Mouse (Mus musculus) heart, postnatal 0 days (tissue): ENCODE results near the gene Syt1. TPM values are rescaled to one million over a fixed set of nuclear protein-coding genes. Genes with fewer than 3 reads are reported as not detected.

ENCODE experiments used
- ATAC-seq: fragments of 200-750 bp; cut with Nextera tagmentation; 2 replicates; pipeline ENCODE4 v1.8.0; 2017; ENCODE audit warnings: low read depth, moderate number of reproducible peaks, moderate library complexity; ENCODE audit not compliant: insufficient read depth
- DNase-seq: peaks from one replicate; pipeline ENCODE4 v3.0.0-alpha.2; 2016; ENCODE audit warnings: low spot score
- H3K27ac ChIP-seq: fragments of 300-500 bp; sonication (generic); 2 replicates; pipeline ENCODE4 v1.5.1; 2014; ENCODE audit warnings: low read depth, mild to moderate bottlenecking
- H3K27me3 ChIP-seq: fragments of 300-500 bp; sonication (generic); 2 replicates; pipeline ENCODE4 v1.6.1; 2014; ENCODE audit warnings: low read length, mixed read lengths; ENCODE audit not compliant: control insufficient read depth, insufficient read depth
- H3K36me3 ChIP-seq: fragments of 300-500 bp; sonication (generic); replicated peaks from 2 replicates; pipeline ENCODE4 v1.6.1; 2014; ENCODE audit warnings: low read length, mixed read lengths; ENCODE audit not compliant: control insufficient read depth, insufficient read depth
- H3K4me1 ChIP-seq: fragments of 300-500 bp; sonication (generic); 2 replicates; pipeline ENCODE4 v1.6.1; 2014; ENCODE audit warnings: antibody characterized with exemption; ENCODE audit not compliant: control insufficient read depth, insufficient read depth
- H3K4me2 ChIP-seq: fragments of 300-500 bp; sonication (generic); 2 replicates; pipeline ENCODE4 v1.6.1; 2014; ENCODE audit warnings: low read depth, mild to moderate bottlenecking, low read length, moderate library complexity
- H3K4me3 ChIP-seq: fragments of 300-500 bp; sonication (generic); 2 replicates; pipeline ENCODE4 v1.5.1; 2014; ENCODE audit warnings: low read depth, low read length
- H3K9ac ChIP-seq: fragments of 300-500 bp; sonication (generic); replicated peaks from 2 replicates; pipeline ENCODE4 v1.6.1; 2014; ENCODE audit warnings: low read depth, low read length, mixed read lengths
- H3K9me3 ChIP-seq: fragments of 300-500 bp; sonication (generic); replicated peaks from 2 replicates; pipeline ENCODE4 v1.6.1; 2016; ENCODE audit warnings: low read length; ENCODE audit not compliant: control insufficient read depth
- CTCF ChIP-seq: IDR thresholded peaks from 2 replicates; pipeline ENCODE4 v1.5.1; 2016; ENCODE audit warnings: antibody characterized with exemption, control low read depth, low read depth
- EP300 ChIP-seq: IDR thresholded peaks from 2 replicates; pipeline ENCODE4 v1.6.1; 2016; ENCODE audit warnings: antibody characterized with exemption, low read depth
- WGBS: fragments of 180-500 bp; shearing (Covaris S2); extraction: QIAGEN DNeasy Blood & Tissue Kit; methylation state at CpG from one replicate; pipeline ENCODE4 v1.1.7; 2014; 5-methylcytosine and 5-hydroxymethylcytosine counted together
- polyA plus RNA-seq: library from polyadenylated mRNA; unstranded; fragments of >200 nt; fragmentation: Nextera tagmentation; extraction: Ambion mirVana; gene quantifications from 2 replicates; pipeline ENCODE4 v1.2.1, GENCODE M21; 2015
- total RNA-seq: library from RNA; depleted of rRNA; stranded (reverse); fragments of >200 nt; gene quantifications from 2 replicates; pipeline ENCODE4 v1.2.3, GENCODE M21; 2014; ENCODE audit warnings: low replicate concordance; rRNA removed

Syt1 gene
- total RNA-seq (not detected in 2 replicates), polyA plus RNA-seq (0.08 and 0.15 TPM in 2 replicates)

DNA sequence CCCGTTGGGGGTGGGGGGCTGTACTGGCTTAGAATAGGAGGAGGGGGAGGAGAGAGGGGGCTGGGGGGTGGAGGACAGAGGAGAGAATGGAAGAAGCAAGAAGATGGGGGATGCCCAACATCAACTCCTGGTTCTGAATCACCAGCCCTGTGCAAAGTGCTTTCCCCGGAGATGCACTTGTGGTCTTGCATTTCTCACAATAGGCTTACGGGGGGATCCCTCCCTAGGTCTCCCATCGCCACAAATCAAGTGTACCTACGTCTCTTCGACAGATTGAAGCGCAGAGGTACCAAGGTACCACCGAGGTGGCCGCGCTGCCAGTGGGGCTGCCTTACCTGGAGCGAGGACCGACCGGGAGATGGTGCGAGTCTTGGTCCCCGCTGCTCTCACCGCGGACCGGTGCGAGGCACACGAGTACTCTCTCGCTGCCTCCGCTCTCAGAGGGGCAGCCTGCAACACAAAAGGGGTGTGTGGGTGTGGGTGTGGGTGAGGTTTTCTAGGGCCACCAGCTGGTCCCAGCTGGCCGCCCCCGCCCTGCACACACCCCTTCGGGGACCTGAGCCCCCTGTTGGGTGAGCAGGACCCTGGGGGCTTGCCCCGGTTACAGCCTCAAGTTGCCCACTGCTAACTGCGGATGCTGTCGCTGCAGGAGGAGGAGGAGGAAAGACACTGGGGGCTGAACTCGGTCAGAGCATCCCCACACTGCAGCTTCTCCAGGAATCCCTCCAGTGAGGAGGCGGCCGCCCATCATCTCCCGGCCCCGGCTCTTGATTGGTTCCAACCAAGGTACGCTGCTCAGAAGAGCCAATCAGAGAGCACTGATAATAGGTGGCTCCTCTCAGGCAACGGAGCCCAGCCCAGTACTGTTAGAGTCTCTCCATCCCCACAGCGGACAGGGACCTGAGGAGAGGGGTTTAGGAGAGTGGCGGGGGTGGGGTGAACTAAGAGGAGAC lies at the start of gene Syt1:
Gene Syt1 (minus strand): TSS at position 742 of the 953 bp plus-strand sequence.
- peaks cover 31% of the 10 kb centered on the region for H3K27me3 ChIP-seq
- no peaks in the 10 kb centered on the region for H3K9me3 ChIP-seq
- H3K9ac ChIP-seq, result no peak within 1 kb of the TSS
- peak; percentile 77 for ATAC-seq
- peak within 1 kb of the TSS; percentile 76 for H3K4me2 ChIP-seq
- H3K27ac ChIP-seq, result no peak within 1 kb of the TSS
- H3K4me3 ChIP-seq, result peak within 1 kb of the TSS; percentile 38
- no peak for DNase-seq
- peaks cover 17% of the 10 kb centered on the region; the same call in 1 of the 2 replicates for H3K4me1 ChIP-seq
- H3K36me3 ChIP-seq, result no peaks in the 10 kb centered on the region
- WGBS, result 2% methylated on average over 37 of the region's 37 CpGs
- TF ChIP-seq CTCF (no peak), EP300 (no peak)

DNA sequence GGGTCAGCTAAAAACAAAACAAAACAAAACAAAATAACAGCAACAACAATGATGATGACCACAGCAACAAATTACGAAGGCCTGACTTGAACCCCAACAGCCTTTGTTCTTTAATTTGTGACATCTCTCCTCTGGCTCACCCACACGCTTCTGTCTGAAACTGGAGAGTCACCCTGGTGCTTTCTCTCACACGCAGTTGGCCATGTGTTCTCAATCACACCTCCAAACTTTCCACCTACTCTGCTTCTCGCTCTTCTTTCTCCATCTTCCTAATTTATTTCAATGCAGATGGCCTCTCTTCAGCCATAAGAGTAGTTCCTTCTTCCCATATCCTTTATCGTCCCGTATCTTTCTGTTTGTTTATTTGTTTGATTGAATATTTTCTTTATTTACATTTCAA lies 45.7 kb upstream of the Syt1 start:
- DNase-seq (no peak), ATAC-seq (no peak)
- no peak for TF ChIP-seq CTCF
- no peak for TF ChIP-seq EP300
- H3K27ac ChIP-seq, result no peak overlapping the region
- no peaks in the 10 kb centered on the region for H3K27me3 ChIP-seq
- no peaks in the 10 kb centered on the region for H3K4me1 ChIP-seq
- H3K9ac ChIP-seq, result no peak overlapping the region
- WGBS, result 75% methylated on average over 6 of the region's 6 CpGs
- no peaks in the 10 kb centered on the region for H3K9me3 ChIP-seq
- H3K4me3 ChIP-seq, result no peak overlapping the region
- H3K36me3 ChIP-seq, result no peaks in the 10 kb centered on the region
- no peak overlapping the region for H3K4me2 ChIP-seq

DNA sequence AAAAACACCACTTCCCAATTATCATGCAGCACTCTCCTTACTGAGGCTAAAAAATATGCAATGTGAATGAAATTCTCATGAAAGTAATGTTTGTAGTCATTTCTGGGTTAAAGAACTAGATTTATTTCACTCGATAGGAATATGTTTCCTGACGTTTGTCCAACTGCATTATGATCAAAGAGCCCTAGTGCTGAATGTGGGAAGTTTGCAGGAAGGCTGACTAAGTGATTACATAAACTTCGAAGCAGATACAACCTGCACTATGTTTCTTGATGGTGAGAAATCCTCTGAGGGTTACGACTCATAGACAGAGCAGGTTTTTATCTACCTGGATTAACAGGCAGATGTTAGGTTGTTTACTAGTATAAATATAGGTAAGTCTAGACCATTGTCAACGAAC lies 36.8 kb upstream of the Syt1 start:
- TF ChIP-seq CTCF (no peak), EP300 (no peak)
- no peak overlapping the region for H3K4me2 ChIP-seq
- WGBS, result 65% methylated on average over 5 of the region's 5 CpGs
- no peak for DNase-seq
- no peak overlapping the region for H3K9ac ChIP-seq
- no peaks in the 10 kb centered on the region for H3K36me3 ChIP-seq
- H3K9me3 ChIP-seq, result no peaks in the 10 kb centered on the region
- no peaks in the 10 kb centered on the region for H3K27me3 ChIP-seq
- H3K27ac ChIP-seq, result no peak overlapping the region
- no peaks in the 10 kb centered on the region for H3K4me1 ChIP-seq
- H3K4me3 ChIP-seq, result no peak overlapping the region
- ATAC-seq, result no peak

DNA sequence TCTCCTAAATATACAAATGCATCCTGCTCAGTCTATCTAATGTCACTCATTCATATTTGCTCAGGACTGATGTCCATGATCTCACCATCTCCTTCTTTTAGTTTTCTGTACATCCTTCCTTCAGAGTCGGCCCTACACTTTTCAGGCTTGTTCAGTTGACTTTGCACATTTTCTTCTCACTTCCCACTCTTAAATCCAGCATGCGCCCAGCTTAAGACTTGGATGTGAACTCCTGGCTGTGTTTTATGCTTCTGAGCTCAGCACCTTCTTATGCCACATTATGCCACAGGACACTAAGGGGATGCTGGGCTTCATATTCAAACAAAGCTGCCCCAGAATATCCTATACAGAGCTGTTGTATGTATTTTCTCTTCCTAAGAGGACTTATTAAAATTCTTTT lies 36.2 kb upstream of the Syt1 start:
- DNase-seq (no peak), ATAC-seq (no peak)
- Histone ChIP-seq H3K9ac (no peak overlapping the region), H3K36me3 (no peaks in the 10 kb centered on the region), H3K4me1 (no peaks in the 10 kb centered on the region), H3K27me3 (no peaks in the 10 kb centered on the region), H3K9me3 (no peaks in the 10 kb centered on the region), H3K4me3 (no peak overlapping the region), H3K27ac (no peak overlapping the region), H3K4me2 (no peak overlapping the region)
- TF ChIP-seq CTCF (no peak), EP300 (no peak)
- WGBS, result 74% methylated on average over 2 of the region's 2 CpGs

DNA sequence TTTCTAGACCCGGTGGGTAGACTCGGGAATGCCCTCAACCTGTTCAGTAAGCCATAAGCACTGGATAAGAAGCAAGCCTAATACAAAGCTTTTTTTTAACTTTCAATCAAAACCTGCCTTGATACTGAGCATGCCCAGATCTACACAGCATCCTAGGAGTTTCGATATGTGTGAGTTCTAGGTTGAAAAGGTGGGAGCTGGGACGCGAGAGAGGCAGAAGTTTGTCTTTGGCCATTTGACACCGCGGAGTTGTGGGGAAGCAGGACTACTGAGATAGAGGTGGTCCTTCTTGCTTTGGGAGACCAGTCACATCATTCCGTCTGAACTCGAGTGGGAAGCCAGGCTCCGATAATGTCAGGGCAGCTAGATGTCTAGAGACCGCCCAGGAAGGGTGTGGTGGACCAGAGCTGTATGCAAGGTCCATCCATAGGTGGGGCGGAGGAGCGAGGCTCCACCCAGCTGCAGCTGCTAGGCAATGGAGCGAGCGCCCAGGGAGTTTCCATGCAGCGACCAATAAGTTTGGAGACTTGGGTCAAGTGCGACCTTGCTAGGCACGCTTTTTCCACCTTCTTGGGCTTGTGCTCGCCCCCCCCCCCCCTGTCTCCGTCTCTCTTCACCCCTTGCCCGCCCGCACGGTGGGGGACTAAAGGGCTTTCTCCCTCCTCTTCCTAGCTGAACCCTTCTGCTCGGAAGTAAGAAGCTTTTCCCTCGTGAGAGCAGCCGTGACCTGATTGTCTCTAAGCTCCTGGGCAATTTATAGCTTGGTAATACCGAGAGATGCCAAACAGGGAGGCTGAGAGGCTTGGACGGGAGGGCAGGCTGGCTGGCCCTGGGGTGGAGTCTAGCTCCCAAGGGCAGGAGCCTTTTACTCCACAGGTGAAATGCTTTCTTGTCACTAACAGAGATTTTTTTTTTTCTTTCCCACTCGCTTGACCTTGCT lies 714 bp upstream of the Syt1 start:
- Histone ChIP-seq H3K9me3 (no peaks in the 10 kb centered on the region), H3K27me3 (peaks cover 31% of the 10 kb centered on the region), H3K36me3 (no peaks in the 10 kb centered on the region), H3K4me2 (peak overlapping the region; percentile 76), H3K4me1 (peaks cover 17% of the 10 kb centered on the region; the same call in 1 of the 2 replicates), H3K27ac (no peak overlapping the region), H3K4me3 (peak overlapping the region; percentile 38), H3K9ac (no peak overlapping the region)
- no peak for TF ChIP-seq CTCF
- TF ChIP-seq EP300, result no peak
- 3% methylated on average over 28 of the region's 29 CpGs for WGBS
- ATAC-seq (peak; percentile 39; the same call in 1 of the 2 replicates), DNase-seq (no peak)
